Mouse (Mus musculus) heart, postnatal 0 days (tissue): ENCODE measurements around the gene Kxd1. TPM values are rescaled to one million over a fixed set of nuclear protein-coding genes. Genes with fewer than 3 reads are reported as not detected.

Experiments used
- ATAC-seq: fragments of 200-750 bp; cut with Nextera tagmentation; 2 replicates; pipeline ENCODE4 v1.8.0; 2017; ENCODE audit warnings: low read depth, moderate number of reproducible peaks, moderate library complexity; ENCODE audit not compliant: insufficient read depth
- DNase-seq: peaks from one replicate; pipeline ENCODE4 v3.0.0-alpha.2; 2016; ENCODE audit warnings: low spot score
- H3K27ac ChIP-seq: fragments of 300-500 bp; sonication (generic); 2 replicates; pipeline ENCODE4 v1.5.1; 2014; ENCODE audit warnings: low read depth, mild to moderate bottlenecking
- H3K27me3 ChIP-seq: fragments of 300-500 bp; sonication (generic); 2 replicates; pipeline ENCODE4 v1.6.1; 2014; ENCODE audit warnings: low read length, mixed read lengths; ENCODE audit not compliant: control insufficient read depth, insufficient read depth
- H3K36me3 ChIP-seq: fragments of 300-500 bp; sonication (generic); replicated peaks from 2 replicates; pipeline ENCODE4 v1.6.1; 2014; ENCODE audit warnings: low read length, mixed read lengths; ENCODE audit not compliant: control insufficient read depth, insufficient read depth
- H3K4me1 ChIP-seq: fragments of 300-500 bp; sonication (generic); 2 replicates; pipeline ENCODE4 v1.6.1; 2014; ENCODE audit warnings: antibody characterized with exemption; ENCODE audit not compliant: control insufficient read depth, insufficient read depth
- H3K4me2 ChIP-seq: fragments of 300-500 bp; sonication (generic); 2 replicates; pipeline ENCODE4 v1.6.1; 2014; ENCODE audit warnings: low read depth, mild to moderate bottlenecking, low read length, moderate library complexity
- H3K4me3 ChIP-seq: fragments of 300-500 bp; sonication (generic); 2 replicates; pipeline ENCODE4 v1.5.1; 2014; ENCODE audit warnings: low read depth, low read length
- H3K9ac ChIP-seq: fragments of 300-500 bp; sonication (generic); replicated peaks from 2 replicates; pipeline ENCODE4 v1.6.1; 2014; ENCODE audit warnings: low read depth, low read length, mixed read lengths
- H3K9me3 ChIP-seq: fragments of 300-500 bp; sonication (generic); replicated peaks from 2 replicates; pipeline ENCODE4 v1.6.1; 2016; ENCODE audit warnings: low read length; ENCODE audit not compliant: control insufficient read depth
- CTCF ChIP-seq: IDR thresholded peaks from 2 replicates; pipeline ENCODE4 v1.5.1; 2016; ENCODE audit warnings: antibody characterized with exemption, control low read depth, low read depth
- EP300 ChIP-seq: IDR thresholded peaks from 2 replicates; pipeline ENCODE4 v1.6.1; 2016; ENCODE audit warnings: antibody characterized with exemption, low read depth
- WGBS: fragments of 180-500 bp; shearing (Covaris S2); extraction: QIAGEN DNeasy Blood & Tissue Kit; methylation state at CpG from one replicate; pipeline ENCODE4 v1.1.7; 2014; 5-methylcytosine and 5-hydroxymethylcytosine counted together
- polyA plus RNA-seq: library from polyadenylated mRNA; unstranded; fragments of >200 nt; fragmentation: Nextera tagmentation; extraction: Ambion mirVana; gene quantifications from 2 replicates; pipeline ENCODE4 v1.2.1, GENCODE M21; 2015
- total RNA-seq: library from RNA; depleted of rRNA; stranded (reverse); fragments of >200 nt; gene quantifications from 2 replicates; pipeline ENCODE4 v1.2.3, GENCODE M21; 2014; ENCODE audit warnings: low replicate concordance

The Kxd1 gene
- total and polyA plus RNA-seq, 2 experiments from 2014 or later: 93.5 to 120 TPM

DNA sequence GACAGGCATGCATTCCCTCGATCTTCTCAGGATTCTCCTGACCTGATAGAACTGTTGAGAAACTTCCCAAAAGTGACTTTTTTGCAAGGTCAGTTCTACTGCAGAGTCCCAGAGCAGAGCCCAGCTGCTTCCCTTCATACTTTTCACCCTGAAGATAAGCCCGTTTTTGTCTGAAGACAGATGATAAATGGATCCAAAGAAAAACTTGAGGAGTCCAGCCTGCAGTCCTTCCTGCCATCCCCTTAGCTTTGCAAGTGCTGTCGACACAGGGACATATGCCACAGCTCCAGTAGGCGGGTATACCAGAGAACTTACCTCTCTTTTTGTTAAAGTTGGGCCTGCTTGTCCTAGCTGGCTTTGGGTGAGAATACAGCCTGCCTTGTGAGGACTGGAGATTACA, 33.6 kb upstream of the Kxd1 start:
- Histone ChIP-seq H3K36me3 (no peaks in the 10 kb centered on the region), H3K4me3 (no peak overlapping the region), H3K9ac (no peak overlapping the region), H3K4me1 (peaks cover 69% of the 10 kb centered on the region), H3K4me2 (no peak overlapping the region), H3K27me3 (no peaks in the 10 kb centered on the region), H3K27ac (peak overlapping the region; percentile 21), H3K9me3 (no peaks in the 10 kb centered on the region)
- DNase-seq (no peak), ATAC-seq (no peak)
- TF ChIP-seq EP300: no peak
- no peak for TF ChIP-seq CTCF
- 35% methylated on average over 4 of the region's 4 CpGs for WGBS

DNA sequence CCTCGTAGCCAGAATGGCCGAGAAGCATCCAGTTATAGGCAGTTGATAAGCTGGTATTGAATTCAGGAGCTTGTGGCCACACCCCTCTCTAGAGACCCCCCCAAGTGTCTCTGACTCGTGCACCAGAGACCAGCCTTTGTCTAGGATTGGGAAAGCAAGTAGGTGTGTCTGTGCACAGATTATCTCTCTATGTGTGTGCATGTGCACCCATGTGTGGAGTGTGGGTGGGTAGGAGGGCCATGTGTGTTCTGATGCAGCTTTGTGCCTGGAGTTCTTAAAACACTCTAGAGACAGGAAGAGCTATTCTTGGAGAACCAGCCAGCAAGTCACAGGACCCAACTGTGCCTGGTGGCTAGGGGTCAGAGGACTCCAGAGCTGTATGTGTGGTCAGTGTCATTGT, 32.8 kb upstream of the Kxd1 start:
- Histone ChIP-seq H3K4me3 (no peak overlapping the region), H3K27me3 (no peaks in the 10 kb centered on the region), H3K4me1 (peaks cover 65% of the 10 kb centered on the region), H3K27ac (peak overlapping the region; percentile 21), H3K36me3 (no peaks in the 10 kb centered on the region), H3K9me3 (no peaks in the 10 kb centered on the region), H3K4me2 (no peak overlapping the region), H3K9ac (no peak overlapping the region)
- TF ChIP-seq CTCF (no peak), EP300 (no peak)
- WGBS: 25% methylated on average over 3 of the region's 3 CpGs
- DNase-seq (no peak), ATAC-seq (peak; percentile 9; the same call in 1 of the 2 replicates)

DNA sequence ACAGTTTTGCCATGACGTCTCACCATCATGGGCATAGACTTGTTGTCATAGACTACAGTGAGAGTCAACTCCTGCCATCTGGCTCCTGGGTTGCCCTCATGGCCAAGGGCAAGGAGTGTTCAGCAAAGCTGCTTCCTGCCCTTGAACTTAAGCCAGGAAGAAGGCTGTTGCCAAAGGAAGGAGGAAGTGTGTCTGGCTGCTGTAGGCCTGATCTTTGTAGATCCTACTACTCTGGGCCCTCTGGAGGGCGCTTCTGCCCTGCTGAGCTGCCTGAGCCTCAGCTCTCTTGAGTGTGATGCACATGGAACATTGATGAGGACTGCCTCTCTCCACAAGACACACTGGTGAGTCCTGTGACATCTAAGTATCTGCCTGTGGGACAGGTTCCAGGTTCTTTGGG, 32.3 kb upstream of the Kxd1 start:
- Histone ChIP-seq H3K4me2 (no peak overlapping the region), H3K4me1 (peaks cover 65% of the 10 kb centered on the region), H3K4me3 (no peak overlapping the region), H3K9ac (no peak overlapping the region), H3K9me3 (no peaks in the 10 kb centered on the region), H3K27ac (peak overlapping the region; percentile 22), H3K36me3 (no peaks in the 10 kb centered on the region), H3K27me3 (no peaks in the 10 kb centered on the region)
- 57% methylated on average over 2 of the region's 2 CpGs for WGBS
- peak; percentile 51 for ATAC-seq
- DNase-seq: peak; percentile 66
- TF ChIP-seq CTCF (peak; percentile 70), EP300 (no peak)

DNA sequence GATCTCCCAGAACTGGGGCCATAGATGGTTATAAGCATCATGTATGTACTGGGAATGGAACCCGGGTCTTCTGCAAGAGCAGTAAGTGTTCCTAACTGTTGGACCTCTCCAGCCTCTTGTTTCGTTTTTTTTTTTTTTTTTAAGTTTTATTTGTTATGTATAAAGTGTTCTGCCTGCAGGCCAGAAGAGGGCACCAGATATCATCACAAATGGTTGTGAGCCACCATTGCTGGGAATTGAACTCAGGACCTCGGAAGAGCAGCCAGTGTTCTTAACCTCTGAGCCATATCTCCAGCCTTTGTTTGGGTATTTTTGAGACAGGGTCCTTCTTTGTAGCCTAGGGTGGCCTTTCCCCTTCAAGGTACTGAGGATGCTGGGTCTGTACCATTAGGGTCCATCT, 31.2 kb upstream of the Kxd1 start:
- Histone ChIP-seq H3K27ac (no peak overlapping the region), H3K4me2 (no peak overlapping the region), H3K9ac (no peak overlapping the region), H3K4me1 (peaks cover 68% of the 10 kb centered on the region), H3K4me3 (no peak overlapping the region), H3K36me3 (no peaks in the 10 kb centered on the region), H3K27me3 (no peaks in the 10 kb centered on the region), H3K9me3 (no peaks in the 10 kb centered on the region)
- 80% methylated on average over 3 of the region's 3 CpGs for WGBS
- TF ChIP-seq EP300 (no peak), CTCF (peak; percentile 25)
- ATAC-seq: no peak
- no peak for DNase-seq

DNA sequence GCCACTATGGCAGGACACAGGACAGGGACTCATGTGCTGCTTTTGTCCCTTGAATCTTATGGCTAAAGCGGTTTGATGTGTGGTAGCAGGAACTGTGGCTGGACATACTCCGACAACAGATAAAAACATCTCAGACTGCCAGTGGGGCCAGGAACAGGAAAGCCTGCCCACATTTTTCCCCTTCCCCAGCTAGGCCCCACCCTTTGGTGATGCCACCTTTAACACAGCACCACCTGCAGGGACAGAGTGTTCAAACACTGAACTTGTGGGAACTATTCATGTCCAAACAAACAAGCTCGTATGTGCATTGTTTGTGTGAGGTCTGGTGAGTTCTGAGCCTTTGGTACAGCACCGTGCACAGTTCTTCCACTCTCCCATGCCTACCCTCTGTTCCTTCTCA, 30.6 kb upstream of the Kxd1 start:
- peak; percentile 59 for TF ChIP-seq CTCF
- no peak for TF ChIP-seq EP300
- WGBS: 22% methylated on average over 4 of the region's 4 CpGs
- Histone ChIP-seq H3K4me2 (no peak overlapping the region), H3K27ac (peak overlapping the region; percentile 74), H3K36me3 (no peaks in the 10 kb centered on the region), H3K9ac (peak overlapping the region; percentile 15; the same call in 1 of the 2 replicates), H3K4me3 (no peak overlapping the region), H3K4me1 (peaks cover 75% of the 10 kb centered on the region), H3K27me3 (no peaks in the 10 kb centered on the region), H3K9me3 (no peaks in the 10 kb centered on the region)
- DNase-seq (peak; percentile 66), ATAC-seq (peak; percentile 30; the same call in 1 of the 2 replicates)

DNA sequence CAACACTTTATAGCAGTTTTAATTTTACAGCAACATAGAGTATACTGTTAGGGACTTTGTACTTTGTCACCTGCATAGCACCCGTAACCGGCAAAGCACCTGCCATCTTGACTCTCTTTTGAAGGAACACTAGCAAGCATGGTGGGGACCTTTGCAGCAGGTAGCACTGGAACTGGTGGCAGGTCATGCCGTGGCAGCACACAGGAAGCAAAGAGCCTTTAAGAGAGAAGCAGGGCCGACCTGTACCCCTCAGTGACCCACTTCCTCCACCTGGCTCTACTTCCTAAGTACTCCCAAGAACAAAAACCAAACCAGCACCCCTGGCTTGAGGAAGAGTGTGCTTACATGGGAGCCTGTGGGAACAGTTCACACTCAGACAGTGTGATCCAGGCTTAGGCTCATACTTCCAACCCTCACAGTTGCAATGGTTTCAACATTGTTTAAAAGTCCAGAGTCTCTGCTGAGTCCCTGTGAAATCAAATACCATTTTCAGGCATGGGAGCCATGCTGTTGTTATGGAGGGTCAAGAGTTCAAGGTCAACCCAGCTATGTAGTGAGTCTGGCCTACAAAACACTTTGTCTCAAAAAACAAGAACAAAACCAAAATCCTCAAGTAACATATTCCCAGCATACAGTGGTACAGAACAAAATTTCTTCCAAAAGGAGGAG, 27.5 kb upstream of the Kxd1 start:
- Histone ChIP-seq H3K9me3 (no peaks in the 10 kb centered on the region), H3K4me1 (peaks cover 72% of the 10 kb centered on the region), H3K36me3 (no peaks in the 10 kb centered on the region), H3K4me3 (no peak overlapping the region), H3K4me2 (no peak overlapping the region), H3K27me3 (no peaks in the 10 kb centered on the region), H3K27ac (peak overlapping the region; percentile 87; the same call in 1 of the 2 replicates), H3K9ac (no peak overlapping the region)
- no peak for TF ChIP-seq CTCF
- no peak for TF ChIP-seq EP300
- ATAC-seq: no peak
- 88% methylated on average over 4 of the region's 4 CpGs for WGBS
- no peak for DNase-seq
